Mouse (Mus musculus) A20 (cell line): ENCODE results near the gene Foxp1.

Experiments
- DNase-seq: peaks from one replicate; pipeline ENCODE4 v3.0.0-alpha.2; 2011; ENCODE audit warnings: low read depth, low spot score

The Foxp1 gene

DNA sequence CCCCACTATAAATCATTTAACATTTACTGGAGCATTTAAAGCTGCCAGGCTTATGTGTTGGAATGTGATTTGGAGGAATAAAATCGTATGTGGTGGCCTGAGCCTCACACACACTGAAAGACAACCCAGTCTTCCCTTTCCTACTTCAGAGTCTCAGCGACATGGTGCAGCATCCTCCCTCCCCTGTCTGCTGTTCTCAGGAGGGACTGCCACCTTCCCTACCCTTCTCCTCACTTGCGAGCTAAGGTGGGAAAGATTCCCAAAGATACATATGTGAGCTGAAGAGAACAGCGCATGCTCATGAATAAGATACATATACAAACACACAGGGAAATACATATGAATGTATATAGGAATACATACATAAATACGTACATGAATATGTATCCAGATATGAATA, 189.4 kb downstream of the Foxp1 start:
- DNase-seq = no peak

DNA sequence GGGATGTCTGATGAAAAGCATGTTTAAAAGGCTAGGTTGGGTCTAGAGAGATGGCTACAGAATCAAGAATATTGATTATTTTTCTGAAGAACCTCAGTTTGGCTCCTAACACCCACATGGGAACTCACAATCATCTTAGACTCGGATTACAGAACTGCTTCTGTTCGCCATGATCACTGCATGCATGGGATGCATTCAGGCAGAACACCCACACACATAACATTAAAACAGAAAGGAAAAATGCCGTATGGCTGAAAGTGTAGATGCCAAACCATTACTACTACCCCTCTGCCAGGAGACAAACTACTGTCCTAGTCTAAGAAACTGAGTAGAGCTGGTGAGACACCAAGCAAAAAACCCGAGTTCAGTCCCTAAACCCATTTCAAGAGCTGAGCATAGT, 192.4 kb downstream of the Foxp1 start:
- DNase-seq = no peak

DNA sequence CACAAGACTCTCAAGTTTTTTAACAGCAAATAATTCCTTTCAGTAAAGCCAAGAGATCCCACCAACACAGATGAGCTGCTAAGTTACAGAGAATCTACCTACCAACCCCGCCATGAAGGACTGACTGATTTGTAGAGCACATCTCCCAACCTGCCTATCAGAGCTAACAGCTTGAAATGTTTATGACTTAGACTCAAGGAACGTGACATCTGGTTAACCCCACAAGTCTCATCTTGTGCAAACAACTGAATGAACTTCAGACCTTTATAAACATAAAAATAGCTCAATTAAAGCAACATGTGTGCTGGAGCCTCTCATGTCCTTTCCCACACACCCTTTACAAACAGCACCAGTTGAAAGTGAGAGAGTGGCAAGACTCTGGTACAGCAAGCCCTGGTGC, 193.9 kb downstream of the Foxp1 start:
- DNase-seq = no peak

DNA sequence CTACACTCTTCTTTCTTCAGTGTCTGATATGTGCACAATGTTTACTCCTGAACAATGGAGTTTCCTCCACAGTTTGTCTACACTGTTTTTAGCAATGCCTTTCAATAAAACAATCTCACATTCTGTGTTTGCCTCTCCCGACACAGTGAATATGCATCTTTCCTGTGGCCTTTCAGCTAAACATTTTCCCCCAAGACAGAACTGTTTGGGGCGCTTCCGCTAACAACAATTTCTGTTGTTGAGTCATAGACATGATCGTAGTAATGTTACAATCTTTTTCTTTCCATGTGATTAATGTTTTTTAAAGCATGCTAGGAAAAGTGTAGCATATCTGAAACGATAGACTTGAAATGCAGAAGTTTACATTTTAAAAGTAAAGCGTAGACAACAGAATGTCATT, 194.4 kb downstream of the Foxp1 start:
- no peak for DNase-seq

DNA sequence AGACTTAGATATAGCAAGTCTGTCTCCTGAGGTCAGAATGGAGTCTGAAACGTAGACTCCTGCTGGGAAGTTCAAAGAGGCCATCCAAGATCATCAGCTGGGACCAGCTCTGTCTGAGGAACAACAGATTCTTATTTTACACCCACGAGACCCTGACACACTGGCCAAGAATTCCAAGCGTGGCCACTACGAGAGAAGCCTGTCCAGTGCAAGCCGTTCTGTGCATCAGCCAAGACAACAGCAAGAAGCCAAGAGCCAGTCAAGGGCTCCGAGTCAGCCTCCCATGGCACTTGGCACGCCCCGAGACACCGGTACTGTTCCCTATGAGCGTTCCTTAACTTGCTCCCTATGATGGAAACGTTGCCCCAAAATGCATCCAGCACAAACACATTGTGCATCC, 194.8 kb downstream of the Foxp1 start:
- DNase-seq = no peak

DNA sequence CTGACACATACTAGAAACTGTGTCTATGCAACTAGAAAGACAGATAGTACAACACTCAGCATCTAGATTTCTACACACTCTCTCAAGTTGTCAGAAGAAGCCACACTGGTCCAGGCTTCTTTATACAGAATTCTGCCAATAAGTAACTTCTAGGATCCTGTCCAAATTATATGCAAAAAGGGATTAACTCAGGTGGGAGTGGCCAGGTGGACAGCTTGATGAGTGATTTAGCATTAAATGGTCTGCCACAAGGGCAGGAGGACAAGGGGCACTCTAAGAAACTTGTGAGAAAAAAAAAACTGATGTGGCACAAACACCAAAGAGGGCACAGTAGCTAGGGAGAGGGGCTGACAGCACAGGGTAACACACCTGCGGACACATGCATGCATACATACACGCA, 196.6 kb downstream of the Foxp1 start:
- DNase-seq = no peak

DNA sequence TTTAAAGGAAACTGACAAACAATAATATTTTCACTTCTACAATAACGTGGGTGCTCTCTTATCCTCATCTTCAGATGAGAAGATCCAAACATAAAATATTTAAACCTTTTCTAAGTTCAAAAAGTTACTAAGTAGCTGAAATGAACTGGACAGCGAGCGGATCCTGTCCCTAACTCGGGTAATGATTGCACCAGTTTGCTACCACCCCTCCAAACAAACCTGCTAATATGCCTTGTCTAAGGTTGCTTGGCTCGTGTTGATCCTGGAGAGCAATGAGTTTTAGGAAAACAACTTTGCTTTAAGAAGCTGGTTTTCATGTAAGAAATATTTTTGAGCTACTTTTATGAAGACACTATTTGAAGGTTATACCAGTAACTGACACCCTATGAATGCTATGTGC, 197.1 kb downstream of the Foxp1 start:
- DNase-seq = no peak

DNA sequence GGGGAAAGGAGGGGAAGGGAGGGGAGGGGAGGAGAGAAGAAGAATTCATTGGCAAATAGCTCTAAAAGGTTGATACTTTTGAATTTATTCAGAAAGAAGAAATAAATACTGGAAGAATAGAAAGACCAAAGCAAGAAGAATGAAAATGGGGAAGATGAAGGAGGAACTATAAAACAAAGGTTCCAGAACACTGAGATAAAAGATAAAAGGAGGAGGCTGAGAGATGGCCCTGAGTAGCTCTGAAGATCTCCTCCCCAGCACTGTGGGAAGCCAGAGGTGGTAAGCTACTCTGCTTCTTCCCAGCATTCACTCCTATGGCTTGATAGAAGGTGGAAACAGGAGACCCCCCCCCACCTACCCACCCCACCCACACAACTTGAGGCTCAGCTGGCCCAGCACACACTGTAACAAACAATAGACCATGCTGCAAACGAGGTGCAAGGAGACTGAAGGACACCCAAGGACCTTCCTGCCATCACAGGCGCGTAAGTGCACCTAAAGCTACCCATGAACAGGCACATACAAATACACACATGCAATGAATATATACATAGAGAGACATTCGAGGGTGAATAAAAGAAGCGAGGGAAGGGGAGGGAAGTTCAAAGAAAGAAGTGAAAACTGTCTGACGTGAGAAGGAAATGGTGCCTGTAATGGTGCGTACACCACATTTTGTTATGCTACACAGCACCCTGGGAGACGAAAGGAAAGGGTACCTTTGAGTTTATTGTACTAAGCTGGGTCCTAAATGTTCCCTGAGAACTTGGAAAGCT, 200.2 kb downstream of the Foxp1 start:
- no peak for DNase-seq

DNA sequence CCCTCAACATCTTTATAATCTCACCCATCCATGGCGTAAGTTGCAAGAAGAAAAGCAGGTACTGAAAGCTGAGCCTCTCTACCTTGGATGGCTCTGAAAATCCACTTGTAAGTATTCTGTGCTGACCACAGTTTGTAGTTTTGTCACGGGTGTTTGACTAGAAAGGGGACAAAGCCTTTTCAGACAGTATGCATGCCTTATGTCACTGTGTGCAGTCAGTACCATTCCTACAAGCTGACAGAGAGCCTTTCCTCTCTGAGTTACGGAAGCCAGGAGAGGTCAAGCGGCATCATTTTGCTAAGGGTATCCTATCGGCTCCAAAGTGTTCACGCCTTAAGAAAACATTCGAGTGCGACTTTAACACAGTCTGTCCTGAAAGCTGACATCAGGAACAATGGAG, 202.1 kb downstream of the Foxp1 start:
- no peak for DNase-seq

DNA sequence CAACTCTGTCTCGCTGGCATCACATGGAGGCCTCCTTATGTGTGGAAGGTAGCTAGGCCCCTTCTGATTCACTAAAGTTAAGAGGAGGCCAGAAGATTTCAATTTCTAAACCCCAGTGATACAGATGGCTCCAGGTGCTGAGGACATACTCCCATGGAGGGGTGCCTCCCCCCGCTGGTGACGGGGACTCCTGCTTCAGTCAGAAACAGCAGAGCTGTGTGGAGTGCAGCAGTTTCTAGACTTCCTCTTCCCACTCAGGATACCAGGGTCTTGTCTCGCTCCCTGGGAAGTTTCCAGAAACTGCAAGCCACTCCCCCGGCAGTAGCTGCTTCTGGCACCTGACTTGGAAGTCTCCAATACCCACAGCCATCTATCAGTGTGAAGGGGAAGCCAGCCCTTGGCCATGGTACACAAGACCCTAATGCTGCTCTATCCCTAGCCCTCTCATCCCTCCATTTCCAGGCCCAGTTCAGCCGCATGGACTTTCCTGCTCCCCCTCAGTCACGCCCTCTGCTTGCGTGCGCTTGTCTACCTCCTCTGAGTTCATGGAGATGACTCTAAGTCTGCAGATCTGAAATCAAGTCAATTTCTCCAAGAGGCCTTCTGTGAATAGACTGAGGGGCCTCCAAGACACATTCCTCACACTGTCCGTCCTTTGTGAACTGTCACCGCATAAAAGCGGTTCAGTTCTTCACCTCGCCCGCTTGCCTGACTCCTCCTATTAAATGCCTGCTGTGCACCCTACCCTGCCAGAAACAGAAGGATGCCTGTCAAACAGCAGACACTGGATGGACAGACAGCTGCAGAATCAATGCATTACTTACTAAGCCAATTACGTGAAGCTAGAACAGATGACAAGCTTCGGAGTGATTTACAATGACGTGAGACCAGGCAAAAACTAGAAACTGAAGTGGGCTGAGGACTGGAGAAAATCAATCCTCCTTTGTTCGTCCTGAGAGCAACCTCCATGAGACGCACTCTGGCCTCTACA, 202.8 kb downstream of the Foxp1 start:
- no peak for DNase-seq

DNA sequence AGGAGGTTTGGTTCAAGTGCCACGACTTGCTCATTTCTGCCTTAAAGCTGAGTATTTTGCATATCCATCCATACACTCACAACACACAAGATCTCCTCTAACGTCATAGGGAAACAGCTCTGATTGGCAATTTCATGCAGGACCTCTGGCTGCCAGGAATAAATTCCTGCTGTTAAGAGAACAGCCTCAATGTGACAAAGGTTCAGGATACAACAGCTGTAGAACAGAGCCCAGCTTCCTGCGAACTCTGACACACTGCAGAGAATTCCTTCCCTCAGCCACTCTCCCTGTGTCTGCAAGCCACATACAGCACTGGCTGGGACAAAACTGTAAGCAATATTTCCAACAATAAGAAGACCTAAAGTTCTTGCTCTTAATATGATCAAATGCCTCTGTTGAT, 207.8 kb downstream of the Foxp1 start:
- DNase-seq = no peak

DNA sequence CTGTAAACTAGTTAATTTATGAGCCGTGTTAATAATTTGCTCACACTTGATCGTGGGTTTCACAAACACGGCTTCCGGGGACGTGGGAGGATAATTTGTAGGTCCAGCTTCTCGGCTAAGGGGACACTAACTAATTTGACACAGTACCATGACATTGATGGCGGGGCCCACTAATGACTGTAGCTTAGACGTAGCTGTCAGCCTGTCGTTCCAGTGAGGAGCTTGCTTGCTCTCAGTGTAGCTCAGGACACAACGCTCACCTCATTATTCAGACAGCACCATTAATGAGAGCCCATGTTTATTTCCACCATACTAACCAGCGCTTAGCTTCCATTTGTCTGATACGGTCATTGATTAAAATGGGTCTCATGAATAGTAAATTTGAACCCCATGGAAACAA, 212.0 kb downstream of the Foxp1 start:
- DNase-seq = no peak

DNA sequence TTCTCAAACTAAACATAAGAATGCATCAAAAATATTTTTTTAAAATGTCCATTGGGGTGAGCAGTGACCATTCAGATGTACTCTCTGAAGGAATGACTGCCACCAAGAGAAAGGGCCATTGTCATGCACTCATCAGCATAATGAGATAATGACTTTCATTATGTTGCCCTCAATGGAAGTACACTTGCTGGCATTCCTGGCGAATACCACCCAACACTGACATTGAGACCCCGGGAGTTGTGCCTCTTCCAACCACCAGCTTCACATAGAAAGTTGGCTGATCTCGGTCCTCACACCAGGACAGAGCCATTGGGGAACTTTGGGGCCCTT, 212.4 kb downstream of the Foxp1 start:
- DNase-seq = no peak

DNA sequence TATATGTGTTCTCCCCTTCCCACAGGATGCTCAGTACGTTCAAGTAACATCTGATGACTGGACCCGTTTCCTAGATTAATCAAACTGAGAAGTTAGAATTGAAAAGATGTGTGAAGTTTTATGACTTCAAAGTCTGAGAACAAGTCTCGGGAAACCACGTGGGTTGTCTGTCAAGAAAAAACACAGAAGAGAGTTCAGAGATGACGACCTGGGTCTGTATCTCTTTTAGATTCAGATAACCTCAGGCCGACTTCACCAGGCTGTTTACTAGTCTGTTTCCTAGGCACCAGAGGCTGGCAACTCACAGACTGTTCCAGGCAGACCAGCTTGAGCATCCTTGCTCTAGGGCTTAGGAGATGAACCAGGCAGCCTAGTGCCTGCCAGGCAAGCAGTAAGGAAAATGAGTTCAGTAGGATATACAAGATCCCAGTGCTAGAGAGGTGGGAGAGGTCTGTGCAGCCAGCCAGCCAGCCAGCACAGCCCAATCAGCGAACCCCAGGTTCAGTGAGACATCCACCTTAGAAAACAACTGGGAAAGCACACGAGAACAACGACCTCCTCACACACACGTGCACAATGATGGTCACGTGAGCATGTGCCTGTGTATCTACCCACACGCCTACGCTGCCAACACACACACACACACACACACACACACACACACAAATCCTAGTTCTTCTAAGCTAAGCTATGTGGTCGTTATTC, 212.9 kb downstream of the Foxp1 start:
- DNase-seq = no peak

DNA sequence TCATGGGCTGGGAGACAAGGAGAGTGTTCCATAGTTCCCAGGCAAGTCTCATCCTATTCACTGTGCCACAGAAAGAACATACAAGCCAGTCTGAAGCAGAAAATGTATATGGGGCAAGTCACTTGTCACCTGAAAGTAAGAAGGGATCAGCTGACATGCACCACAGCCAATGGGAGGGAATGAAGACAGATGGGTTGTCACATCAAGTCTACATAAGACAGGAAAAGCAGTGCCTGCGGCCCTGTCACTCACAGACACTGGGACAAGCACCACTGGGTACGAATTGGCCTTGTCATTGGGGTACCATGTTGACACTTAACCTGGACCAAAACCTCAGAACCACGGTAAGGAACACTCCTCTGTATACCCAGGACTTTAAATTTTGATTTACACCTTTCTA, 216.8 kb downstream of the Foxp1 start:
- no peak for DNase-seq

DNA sequence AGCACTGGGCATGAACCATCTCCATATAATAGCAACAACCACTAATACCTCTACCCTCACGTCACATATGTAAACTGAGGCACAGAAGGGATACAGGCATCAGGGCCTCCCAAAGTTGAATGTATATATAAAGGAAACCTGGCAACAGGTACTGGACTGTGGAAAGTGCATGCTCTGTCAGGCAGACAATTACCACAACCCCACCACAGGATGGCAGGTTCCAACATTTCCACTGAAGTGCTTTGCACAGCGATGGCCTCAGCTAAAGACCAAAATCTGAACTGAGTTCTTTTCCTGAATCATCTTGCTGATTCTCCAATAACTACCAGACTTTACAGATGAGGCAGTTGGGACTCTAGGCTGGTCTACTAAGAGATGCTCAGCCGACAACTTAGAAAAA, 217.3 kb downstream of the Foxp1 start:
- DNase-seq = no peak

DNA sequence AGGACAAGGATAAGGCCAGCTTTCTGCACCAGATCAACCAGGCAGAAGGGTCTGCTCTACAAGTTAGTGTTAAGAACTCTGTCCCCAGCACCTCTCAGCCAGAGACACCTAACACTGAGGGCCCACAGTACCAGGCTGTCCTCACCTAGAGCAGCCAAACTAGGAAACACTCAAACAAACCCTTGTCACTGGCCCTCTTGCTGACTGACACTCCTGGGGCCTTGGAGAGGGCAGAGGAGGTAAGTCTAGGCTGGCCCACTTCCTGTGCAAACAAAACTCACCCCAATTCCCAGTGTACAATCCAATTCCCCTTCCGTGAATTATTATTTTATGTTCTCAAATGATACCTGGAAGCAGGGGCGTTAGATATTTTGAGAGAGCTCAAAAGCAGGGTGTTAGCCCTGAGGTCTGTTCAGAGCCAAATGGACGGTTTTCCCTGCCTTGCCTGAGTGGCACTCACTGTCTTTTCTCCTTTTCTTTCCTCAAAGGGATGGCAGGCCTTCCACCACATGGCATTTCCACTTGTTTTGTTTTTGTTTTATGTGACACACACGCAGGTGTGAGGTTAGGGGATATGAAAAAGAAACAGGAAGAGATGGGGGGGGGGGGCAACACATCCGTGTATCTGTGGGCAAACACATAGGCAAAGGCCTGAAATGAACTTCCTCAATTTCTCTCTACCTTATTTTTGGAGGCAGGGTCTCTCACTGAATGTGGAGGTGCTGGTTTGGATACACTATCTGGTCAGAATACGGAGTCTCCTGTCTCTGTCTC, 219.7 kb downstream of the Foxp1 start:
- peak; percentile 83 for DNase-seq

DNA sequence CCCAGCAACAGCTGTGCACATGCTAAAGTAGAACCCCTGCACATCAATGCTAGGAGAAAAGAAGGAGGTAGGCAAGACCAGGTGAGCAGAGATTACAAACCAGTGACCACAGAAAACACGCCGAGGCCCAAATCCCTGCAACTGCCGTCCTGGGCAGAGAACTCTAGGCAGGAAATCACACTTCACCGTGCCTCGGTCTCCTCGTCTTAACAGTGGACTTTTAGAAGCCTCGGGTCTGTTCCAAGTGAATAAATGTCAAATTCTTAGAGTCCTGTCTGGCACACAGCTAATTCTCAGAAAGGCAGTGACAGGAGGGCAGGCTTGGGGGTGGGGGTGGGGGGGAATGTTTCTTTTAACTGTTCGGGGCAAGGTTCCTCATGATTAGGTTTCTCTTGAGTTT, 220.6 kb downstream of the Foxp1 start:
- no peak for DNase-seq

DNA sequence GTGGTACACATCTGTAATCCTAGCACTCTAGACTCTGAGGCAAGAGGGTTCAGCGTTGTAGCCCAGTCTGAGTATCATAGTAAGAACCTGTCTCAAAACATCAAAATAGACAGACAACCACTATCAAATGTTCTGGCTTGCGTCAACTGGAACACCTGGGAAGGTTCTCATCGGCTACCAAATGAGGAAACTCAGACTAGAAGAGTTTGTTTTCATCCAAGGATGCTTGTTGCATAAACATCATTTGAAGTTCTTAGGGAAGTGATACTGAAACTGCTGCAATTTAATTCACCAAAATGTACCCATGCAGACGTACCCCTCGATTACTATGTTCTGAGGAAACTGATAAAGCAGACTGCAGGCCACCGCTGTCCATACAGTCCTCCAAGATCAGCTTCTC, 222.3 kb downstream of the Foxp1 start:
- DNase-seq = peak; percentile 70

DNA sequence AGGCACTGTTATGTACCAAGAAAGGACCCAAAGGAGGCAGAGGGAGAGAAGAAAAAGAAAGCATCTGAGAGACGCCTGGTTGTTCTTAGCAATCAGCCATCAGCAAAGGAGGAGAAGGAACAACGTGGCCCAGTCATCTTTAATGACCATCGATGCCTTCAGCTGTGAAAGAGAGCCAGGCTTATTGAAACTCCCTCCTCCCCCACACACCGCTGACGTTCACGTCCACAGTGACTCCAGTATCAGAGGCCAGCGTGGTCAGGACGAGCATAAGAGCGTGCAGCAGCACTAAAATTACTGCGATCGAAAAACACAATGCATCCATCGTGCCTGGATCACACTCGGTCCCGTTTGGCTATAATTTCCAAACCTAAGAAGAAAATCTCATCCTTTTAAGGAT, 223.3 kb downstream of the Foxp1 start:
- no peak for DNase-seq

DNA sequence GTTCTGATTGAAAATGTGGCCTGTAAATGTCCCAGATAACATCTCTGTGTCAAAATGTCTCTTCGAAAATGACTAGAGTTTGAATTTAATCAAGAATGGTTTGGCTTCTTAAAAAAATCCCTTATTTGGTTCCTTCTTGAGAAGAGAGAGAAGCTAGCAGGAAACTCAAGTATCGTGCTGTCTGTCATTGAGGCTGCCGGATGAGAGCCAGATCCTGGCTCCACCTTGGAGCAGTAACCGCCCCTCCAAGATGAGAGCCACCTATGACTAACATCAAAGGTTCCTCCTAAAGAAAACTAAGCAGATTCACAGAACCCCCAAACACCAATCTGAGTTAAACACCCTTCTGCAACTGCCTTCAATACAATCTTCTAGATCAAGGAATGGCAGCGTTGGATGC, 225.0 kb downstream of the Foxp1 start:
- DNase-seq = no peak

DNA sequence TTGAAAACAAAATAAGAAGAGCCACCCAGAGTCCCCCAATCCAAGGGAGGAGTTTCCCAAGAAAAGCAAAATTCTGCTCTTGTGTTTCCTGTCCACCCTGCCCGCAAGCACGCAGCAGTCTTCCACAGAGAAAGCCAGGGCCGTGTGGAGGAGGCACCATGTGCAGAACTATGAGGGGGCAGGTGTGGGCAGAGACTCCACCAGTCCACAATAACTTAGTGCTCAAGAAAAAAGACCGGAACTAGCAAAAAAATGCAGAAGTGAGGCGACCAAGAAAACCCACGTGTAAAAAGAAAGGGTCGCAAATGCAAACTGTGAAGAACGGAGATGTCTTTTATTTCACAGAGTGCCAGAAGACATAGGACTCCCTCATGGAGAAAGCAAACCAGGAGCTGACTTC, 227.0 kb downstream of the Foxp1 start:
- DNase-seq = no peak
